Mouse (Mus musculus) adrenal gland, adult 18-20 months (tissue): ENCODE results near the gene 1110008P14Rik. TPM values are rescaled to one million over a fixed set of nuclear protein-coding genes. Genes with fewer than 3 reads are reported as not detected.

Experiments
- DNase-seq, 2 experiments: peaks; one replicate each; pipeline ENCODE4 v3.0.0; 2021 to 2022; ENCODE audit warnings: low spot score in 2 of 2
- total RNA-seq, 2 experiments: library from RNA; stranded (reverse); gene quantifications; 1 replicate in 1 of 2; 2 replicates in 1 of 2; pipeline ENCODE4 v1.2.3; 2021

The 1110008P14Rik gene
- total RNA-seq, 2 experiments from 2014 or later, result 158 to 166 TPM

DNA sequence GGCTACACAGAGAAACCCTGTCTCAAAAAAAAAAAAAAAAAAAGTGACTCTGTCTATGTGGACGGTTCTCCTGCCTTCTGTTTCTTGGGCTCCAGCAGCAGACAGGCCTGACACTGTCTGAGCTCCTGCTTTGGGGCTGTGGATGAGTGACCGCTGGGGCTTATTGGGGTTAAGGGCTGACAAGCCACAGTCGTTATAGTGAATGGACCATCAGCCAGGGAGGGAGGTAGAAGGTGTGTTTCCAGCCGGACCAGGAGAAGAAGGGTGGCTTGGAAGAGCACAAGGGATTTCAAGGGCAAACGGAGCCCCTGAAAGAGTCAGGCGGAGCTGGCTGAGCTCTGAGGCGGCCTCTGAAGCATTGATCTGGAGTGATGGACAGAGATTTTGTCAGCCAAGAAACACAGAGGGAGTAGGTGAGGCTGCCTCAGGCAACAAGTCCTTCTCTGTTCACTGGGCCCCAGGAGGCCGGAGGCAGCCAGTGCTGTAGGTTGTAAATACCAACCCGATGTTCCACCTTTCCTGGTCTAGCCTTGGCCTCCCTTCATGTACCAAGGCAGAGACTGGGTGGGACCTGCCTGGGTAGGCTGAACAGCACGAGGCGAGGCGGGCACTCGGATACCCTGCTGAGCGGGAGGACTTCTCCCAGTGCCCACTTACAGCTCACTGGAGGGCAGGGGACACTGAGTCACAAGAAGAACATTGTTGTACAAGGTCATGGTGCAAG, 37.0 kb downstream of the 1110008P14Rik start:
- no peak for DNase-seq

- no peak for DNase-seq
Observed at GRCm38 (mm10) chr2:32344056-32344455, 37.7 kb downstream of the 1110008P14Rik start.

DNA sequence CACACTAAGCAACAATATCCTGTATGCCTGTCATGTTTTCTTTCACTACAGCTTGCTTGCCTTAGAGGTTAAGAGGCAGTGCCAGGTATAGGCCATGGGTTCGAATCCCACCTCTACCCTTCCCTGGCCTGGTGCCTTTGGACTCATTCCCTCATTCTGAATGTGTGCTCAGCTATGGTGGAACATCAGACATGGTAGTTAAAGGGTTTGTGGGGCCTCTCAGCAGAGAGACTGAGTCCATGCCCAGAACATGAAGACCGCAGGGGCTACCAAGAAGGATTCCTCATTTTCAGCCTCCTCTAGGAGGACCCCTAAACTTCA, 38.4 kb downstream of the 1110008P14Rik start:
- DNase-seq, result no peak

- DNase-seq, result no peak
Observed at GRCm38 (mm10) chr2:32342539-32343350, 39.0 kb downstream of the 1110008P14Rik start.

GRCm38 (mm10) chr2:32342039-32342438, 39.7 kb downstream of the 1110008P14Rik start:
- no peak for DNase-seq

DNA sequence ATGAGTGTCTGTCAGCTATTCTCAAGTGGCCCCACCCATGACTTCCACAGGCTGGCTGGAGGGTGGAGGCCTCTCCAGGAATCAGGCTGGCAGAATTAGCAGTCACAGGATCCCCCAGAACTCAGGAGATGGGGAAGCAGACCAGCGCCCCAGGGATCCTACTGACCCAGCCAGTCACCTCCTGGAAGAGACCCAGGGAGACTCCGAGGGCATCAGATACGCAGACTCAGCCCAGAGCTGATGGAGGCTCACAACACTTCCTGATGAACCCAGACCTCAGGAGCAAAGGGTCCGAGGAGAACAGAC, 40.2 kb downstream of the 1110008P14Rik start:
- no peak for DNase-seq

DNA sequence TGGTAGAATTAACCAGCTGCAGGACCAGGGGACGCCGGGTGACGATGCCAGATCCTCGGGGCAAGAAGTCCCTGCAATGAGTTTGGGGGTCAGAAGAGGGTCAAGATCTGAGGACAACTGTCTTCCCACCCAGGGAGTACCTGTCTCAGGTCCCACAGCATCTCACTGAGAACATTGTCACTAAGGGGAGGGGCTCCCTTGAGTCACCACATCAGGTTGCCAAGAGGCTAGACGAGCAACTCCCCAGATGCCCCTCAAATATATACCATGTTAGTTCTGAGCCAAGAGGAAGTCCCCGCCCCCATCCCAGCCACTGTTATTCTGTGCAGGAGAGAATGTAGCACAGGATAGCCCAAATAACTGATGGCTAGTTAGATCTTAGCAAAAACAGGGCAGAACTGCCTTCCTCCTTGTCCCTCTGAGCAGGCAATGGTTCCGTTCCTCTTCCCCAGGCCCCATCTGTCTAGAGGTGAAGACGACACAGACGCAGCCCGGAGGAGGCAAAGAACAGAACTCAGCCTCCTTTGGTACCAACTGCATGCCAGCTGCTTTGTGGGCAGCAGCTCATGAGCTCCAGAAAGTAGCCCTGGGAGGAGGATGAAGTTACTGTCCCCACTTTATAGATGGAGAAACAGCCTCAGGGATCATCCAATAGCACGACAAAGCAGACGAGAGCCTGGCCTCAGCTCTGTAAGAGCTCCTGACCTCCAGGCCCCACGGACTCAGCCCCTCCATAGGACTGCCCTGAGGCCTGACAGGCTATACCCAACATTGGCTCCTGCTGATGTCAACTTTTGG, 40.7 kb downstream of the 1110008P14Rik start:
- no peak for DNase-seq

DNA sequence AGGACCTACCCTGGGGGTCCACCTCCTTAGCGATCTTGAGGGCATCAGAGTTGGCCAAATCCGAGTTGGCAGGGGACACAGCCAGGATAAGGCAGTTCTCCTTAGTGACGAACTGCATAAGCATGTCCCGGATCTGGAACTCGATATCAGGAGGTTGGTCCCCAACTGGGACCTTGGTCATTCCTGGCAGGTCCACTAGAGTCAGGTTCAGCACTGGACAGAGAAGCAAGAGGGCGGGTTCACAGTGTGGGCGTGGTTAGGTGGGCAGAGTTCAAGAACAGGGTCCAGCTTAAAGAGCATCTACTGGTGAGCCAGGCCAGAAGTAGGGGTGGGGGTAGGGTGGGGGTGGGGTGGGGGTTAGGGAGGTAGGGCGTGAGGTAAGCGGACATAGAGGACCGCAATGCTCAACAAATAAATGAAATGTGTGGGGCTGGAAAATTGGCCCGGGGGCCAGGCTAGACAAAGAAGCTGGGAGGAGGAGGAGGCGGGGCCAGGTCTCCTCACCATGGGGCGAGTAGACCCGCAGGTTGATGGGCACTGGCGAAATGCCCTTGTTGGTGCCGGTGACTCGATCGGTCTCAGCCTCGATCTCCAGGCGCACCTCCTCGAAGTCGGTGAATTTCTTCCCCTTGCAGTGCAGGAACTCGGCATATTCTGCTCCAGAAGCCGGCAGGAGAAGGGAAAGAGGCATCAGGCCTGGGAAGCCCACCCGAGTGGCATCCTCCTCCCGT, 41.7 kb downstream of the 1110008P14Rik start:
- DNase-seq, result no peak

- DNase-seq, result no peak
Observed at GRCm38 (mm10) chr2:32335888-32336287, 45.9 kb downstream of the 1110008P14Rik start.

- no peak for DNase-seq
Observed at GRCm38 (mm10) chr2:32332159-32332558, 49.6 kb downstream of the 1110008P14Rik start.

GRCm38 (mm10) chr2:32329531-32329930, 52.2 kb downstream of the 1110008P14Rik start:
- no peak for DNase-seq

DNA sequence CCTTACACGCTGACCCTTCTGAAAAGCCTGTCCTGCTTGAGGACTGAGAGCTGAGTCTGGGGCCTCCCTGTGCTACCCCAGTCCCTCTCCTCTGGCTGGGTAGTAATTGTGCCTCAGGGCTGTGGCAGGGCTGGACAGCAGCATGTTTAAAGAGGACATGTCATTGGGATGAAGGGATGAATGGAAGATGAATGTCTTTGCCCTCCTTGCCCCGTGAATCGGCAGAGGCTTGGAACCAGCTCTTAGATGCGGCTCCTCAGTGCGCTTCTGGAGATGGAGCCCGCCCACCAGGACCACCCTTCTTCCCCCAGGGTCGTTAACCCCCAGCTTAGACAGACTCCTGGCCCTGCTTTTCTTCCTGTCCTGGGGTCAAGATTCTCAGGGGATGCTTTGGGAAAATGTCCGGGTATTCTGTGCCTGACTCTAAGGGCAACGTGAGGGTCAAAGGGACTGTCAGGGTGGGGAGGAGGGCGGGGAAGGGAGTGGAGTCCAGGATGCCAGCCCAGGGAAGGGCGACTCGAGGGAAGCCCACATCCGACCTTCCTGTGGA, 52.8 kb downstream of the 1110008P14Rik start:
- no peak for DNase-seq

- DNase-seq, result no peak
Observed at GRCm38 (mm10) chr2:32327200-32327599, 54.5 kb downstream of the 1110008P14Rik start.

Other genes with a start within 250 kb of the 1110008P14Rik start
- gene Prrc2b, start 230.9 kb downstream of the 1110008P14Rik start, total RNA-seq, result 100 to 1,000 TPM in 1 of 2 experiments, 10 to 100 TPM in 1; 94.4 to 102 TPM
- 10 to 100 TPM; 33.5 to 38.7 TPM for gene Pomt1, start 145.3 kb downstream of the 1110008P14Rik start, total RNA-seq
- 100 to 1,000 TPM; 125 to 144 TPM for gene Uck1, start 121.8 kb downstream of the 1110008P14Rik start, total RNA-seq
- 10 to 100 TPM; 70.5 to 75.4 TPM for gene Golga2, start 94.6 kb downstream of the 1110008P14Rik start, total RNA-seq
- 100 to 1,000 TPM; 291 to 303 TPM for gene Swi5, start 93.9 kb downstream of the 1110008P14Rik start, total RNA-seq
- 10 to 100 TPM; 62.6 to 69.6 TPM for gene Ciz1, start 29.6 kb downstream of the 1110008P14Rik start, total RNA-seq
- gene Dnm1, start 28.6 kb downstream of the 1110008P14Rik start, total RNA-seq, result 10 to 100 TPM; 18.6 to 25.6 TPM
- 1 to 10 TPM; 1.7 to 2.1 TPM for gene Lcn2, start 6.3 kb upstream of the 1110008P14Rik start, total RNA-seq
- gene Ptges2, start 14.0 kb upstream of the 1110008P14Rik start, total RNA-seq, result 10 to 100 TPM; 56.9 to 66.5 TPM
- 1 to 10 TPM; 4.1 to 4.5 TPM for gene Naif1, start 68.5 kb upstream of the 1110008P14Rik start, total RNA-seq
- gene Slc25a25, start 69.5 kb upstream of the 1110008P14Rik start, total RNA-seq, result 10 to 100 TPM; 48.8 to 55.3 TPM
- gene Fam102a, start 153.4 kb upstream of the 1110008P14Rik start, total RNA-seq, result 10 to 100 TPM; 27.4 to 41.0 TPM
- 10 to 100 TPM; 49.7 to 58.0 TPM for gene Dpm2, start 188.9 kb upstream of the 1110008P14Rik start, total RNA-seq
- not detected for gene Pip5kl1, start 192.9 kb upstream of the 1110008P14Rik start, total RNA-seq
- gene 9430097D07Rik, start 193.7 kb upstream of the 1110008P14Rik start, total RNA-seq, result not detected
- gene St6galnac4, start 205.2 kb upstream of the 1110008P14Rik start, total RNA-seq, result 10 to 100 TPM in 1 of 2 experiments, 1 to 10 TPM in 1; 6.6 to 11.4 TPM
- 10 to 100 TPM; 52.4 to 67.9 TPM for gene St6galnac6, start 217.8 kb upstream of the 1110008P14Rik start, total RNA-seq
- gene Ak1, start 239.8 kb upstream of the 1110008P14Rik start, total RNA-seq, result 10 to 100 TPM; 31.2 to 48.5 TPM